Mouse (Mus musculus) small intestine, adult 2 months (tissue): ENCODE results near the gene Get4. TPM values are rescaled to one million over a fixed set of nuclear protein-coding genes. Genes with fewer than 3 reads are reported as not detected.

Source experiments
- H3K27ac ChIP-seq: fragments of 200-500 bp; 2 replicates; pipeline ENCODE4 v1.5.1; 2012; ENCODE audit warnings: low read depth, low read length, control low read depth, inconsistent platforms; ENCODE audit not compliant: insufficient read depth
- H3K27me3 ChIP-seq: fragments of 200-500 bp; 2 replicates; pipeline ENCODE4 v1.6.1; 2012; ENCODE audit warnings: mild to moderate bottlenecking, moderate library complexity, low read length, inconsistent platforms; ENCODE audit not compliant: control insufficient read depth, insufficient read depth
- H3K36me3 ChIP-seq: fragments of 200-500 bp; 2 replicates; pipeline ENCODE4 v1.6.1; 2012; ENCODE audit warnings: mild to moderate bottlenecking, low read length, control low read depth, inconsistent platforms; ENCODE audit not compliant: control insufficient read depth, insufficient read depth
- H3K4me1 ChIP-seq: fragments of 200-500 bp; 2 replicates; pipeline ENCODE4 v1.6.1; 2012; ENCODE audit warnings: low read length, inconsistent platforms, mixed read lengths; ENCODE audit not compliant: control insufficient read depth, insufficient read depth, insufficient read length
- H3K4me3 ChIP-seq: fragments of 200-500 bp; 2 replicates; pipeline ENCODE4 v1.5.1; 2012; ENCODE audit warnings: low read depth, mild to moderate bottlenecking, control low read depth, inconsistent platforms, low read length, moderate library complexity
- CTCF ChIP-seq: fragments of 200-500 bp; IDR thresholded peaks from 2 replicates; pipeline ENCODE4 v1.5.1; 2012; ENCODE audit warnings: low read depth, mild to moderate bottlenecking, control low read depth, inconsistent platforms, low read length, moderate library complexity, mixed read lengths; ENCODE audit not compliant: insufficient replicate concordance, insufficient read length; ENCODE audit errors: extremely low read depth
- POLR2A ChIP-seq: fragments of 200-500 bp; IDR thresholded peaks from 2 replicates; pipeline ENCODE4 v1.6.1; 2012; ENCODE audit warnings: low read depth, mild to moderate bottlenecking, control low read depth, inconsistent platforms, low read length, moderate library complexity
- WGBS: fragments of 180-500 bp; shearing (Covaris S2); methylation state at CpG from one replicate; pipeline ENCODE4 v1.1.7; 2018; 5-methylcytosine and 5-hydroxymethylcytosine counted together
- polyA plus RNA-seq: library from polyadenylated mRNA; depleted of rRNA; stranded (reverse); fragments of >200 nt; gene quantifications from 2 replicates; pipeline ENCODE4 v1.2.3, GENCODE M21; 2012

The Get4 gene
- polyA plus RNA-seq, 1 experiment: 240 TPM

DNA sequence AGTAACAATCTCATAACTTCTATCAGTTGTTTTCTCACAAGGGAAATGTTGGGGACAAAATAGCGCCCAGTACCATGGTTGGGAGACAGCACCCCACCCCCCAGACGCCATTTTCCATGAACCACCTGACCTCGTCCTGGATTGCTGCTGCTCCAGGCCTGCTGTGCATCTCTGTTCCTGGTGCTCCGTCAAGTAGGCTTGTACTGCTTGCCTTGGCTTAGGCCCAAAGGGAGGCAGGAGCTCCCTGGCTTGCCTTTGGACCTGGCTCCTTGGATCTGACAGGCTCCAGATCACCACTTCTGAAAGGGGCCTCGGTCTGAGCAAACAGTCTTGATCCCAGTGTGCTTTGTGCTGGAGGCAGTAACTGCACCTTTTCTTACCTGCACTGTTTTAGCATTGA, 7.7 kb downstream of the Get4 start:
- H3K4me1 ChIP-seq: peaks cover 9% of the 10 kb centered on the region; the same call in 1 of the 2 replicates
- no peak for TF ChIP-seq CTCF
- no peak for TF ChIP-seq POLR2A
- 33% methylated on average over 5 of the region's 5 CpGs for WGBS
- peaks cover 35% of the 10 kb centered on the region for H3K36me3 ChIP-seq
- H3K27ac ChIP-seq: no peak overlapping the region
- H3K4me3 ChIP-seq: no peak overlapping the region
- H3K27me3 ChIP-seq: no peaks in the 10 kb centered on the region

DNA sequence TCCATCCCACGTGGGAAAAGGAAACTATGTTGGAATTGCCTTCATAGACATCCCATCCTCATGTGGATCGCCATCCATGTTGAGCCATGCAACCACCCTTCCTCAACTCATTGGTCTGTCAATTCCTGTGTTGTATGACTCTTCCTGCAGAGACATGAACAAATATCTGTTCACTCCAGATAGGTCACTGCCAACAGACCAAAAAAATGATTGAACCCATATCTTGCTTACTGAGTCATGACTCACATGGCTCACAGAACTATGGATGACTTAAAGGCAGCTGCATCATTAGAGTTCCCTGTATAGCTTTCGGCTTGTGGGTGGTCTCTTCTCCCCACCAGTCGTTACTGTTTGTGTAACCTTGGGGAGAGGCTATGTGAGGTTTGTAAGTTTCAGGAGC, 9.3 kb downstream of the Get4 start:
- Histone ChIP-seq H3K4me3 (no peak overlapping the region), H3K36me3 (peaks cover 46% of the 10 kb centered on the region), H3K27me3 (no peaks in the 10 kb centered on the region), H3K4me1 (peaks cover 9% of the 10 kb centered on the region; the same call in 1 of the 2 replicates), H3K27ac (no peak overlapping the region)
- 86% methylated on average over 4 of the region's 4 CpGs for WGBS
- no peak for TF ChIP-seq CTCF
- TF ChIP-seq POLR2A: no peak

DNA sequence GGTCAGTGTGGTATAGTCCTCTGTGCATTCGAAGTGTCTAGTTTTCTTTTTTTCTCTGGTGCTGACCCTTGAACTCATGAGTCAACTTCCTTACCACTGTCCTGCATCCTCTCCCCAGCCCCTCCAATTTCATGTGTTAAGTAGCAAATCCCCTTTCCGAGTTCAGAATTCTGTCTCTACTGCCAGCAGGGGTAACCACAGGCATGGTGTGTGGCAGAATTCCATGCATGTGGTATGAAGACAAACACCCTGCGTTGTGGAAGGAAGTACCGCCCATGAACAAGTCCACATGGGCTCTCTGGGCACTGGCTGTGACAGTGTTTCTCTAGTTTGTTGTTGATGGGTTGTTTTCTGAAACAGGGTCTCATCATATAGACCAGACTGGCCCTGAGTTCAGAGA, 15.5 kb downstream of the Get4 start:
- H3K4me1 ChIP-seq: peaks cover 3% of the 10 kb centered on the region
- peaks cover 68% of the 10 kb centered on the region for H3K36me3 ChIP-seq
- no peak overlapping the region for H3K4me3 ChIP-seq
- TF ChIP-seq POLR2A: no peak
- no peak for TF ChIP-seq CTCF
- H3K27me3 ChIP-seq: no peaks in the 10 kb centered on the region
- WGBS: 75% methylated on average over 4 of the region's 4 CpGs
- H3K27ac ChIP-seq: no peak overlapping the region

DNA sequence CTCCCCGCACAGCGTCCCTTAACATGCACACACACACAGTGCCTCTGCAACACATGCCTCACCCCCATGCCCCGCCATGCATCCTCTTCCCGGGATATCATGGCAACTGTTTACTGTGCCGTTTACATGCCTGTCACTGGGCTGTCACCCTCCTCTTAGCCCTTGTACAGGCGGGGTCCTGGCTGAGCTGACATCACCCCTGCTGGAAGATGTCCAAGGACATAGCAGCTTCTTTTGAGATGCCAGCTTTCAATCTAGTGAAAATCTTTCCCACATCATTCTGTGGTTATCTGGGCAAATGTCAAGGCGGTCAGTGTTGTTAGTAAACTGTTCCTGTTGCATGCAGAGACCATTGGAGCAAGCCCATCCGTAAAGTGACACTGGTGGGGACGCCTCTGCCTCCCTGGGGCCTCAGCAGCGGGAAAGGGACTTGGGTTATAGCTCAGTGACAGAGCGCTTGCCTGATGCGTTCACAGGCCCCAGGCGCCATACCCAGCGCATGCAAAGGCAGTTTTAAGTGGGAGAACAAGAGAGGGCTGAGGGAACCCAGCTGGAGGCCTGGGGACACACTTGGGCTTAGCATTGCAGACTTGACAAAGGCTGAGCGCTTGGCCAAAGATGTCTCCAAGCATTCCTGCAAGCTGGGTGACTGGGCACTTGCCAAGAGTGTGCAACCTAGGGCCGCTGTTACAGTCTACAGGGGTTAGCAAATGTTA, 18.8 kb downstream of the Get4 start:
- WGBS: 77% methylated on average over 16 of the region's 16 CpGs
- no peak for TF ChIP-seq CTCF
- no peak for TF ChIP-seq POLR2A
- Histone ChIP-seq H3K27ac (peak overlapping the region; percentile 11; the same call in 1 of the 2 replicates), H3K27me3 (no peaks in the 10 kb centered on the region), H3K4me1 (peaks cover 3% of the 10 kb centered on the region), H3K36me3 (peaks cover 58% of the 10 kb centered on the region), H3K4me3 (no peak overlapping the region)

DNA sequence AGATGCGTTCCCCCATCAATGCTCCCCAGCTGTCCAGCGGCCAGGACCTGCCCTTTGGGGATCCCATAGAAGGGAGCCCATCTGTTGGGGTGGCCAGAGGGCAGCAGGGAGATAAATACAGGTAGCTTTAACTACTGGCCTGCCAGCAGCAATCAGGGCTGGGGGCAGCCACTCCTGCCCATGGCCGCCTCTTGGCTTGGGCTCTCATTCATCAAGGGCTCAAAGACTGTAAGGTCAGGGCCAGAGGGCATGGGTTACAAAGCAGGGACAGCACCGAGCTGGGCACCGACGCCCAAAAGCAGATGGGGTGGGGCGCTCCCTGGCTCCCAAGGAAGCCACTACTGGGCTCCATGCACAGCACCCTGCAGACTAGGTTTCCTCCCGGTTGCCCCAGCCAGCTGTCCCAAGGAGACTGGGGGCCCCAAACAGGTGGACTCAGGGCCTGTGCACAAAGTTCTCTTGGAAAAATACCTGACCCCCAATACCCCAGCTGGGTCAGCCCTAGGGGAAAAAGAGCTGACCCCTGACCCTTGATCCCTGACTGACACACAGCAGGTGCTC, 19.9 kb downstream of the Get4 start:
- no peak overlapping the region for H3K4me3 ChIP-seq
- WGBS: 57% methylated on average over 8 of the region's 8 CpGs
- H3K4me1 ChIP-seq: peaks cover 3% of the 10 kb centered on the region
- H3K27me3 ChIP-seq: no peaks in the 10 kb centered on the region
- TF ChIP-seq CTCF: no peak
- no peak for TF ChIP-seq POLR2A
- no peak overlapping the region for H3K27ac ChIP-seq
- peaks cover 52% of the 10 kb centered on the region for H3K36me3 ChIP-seq

DNA sequence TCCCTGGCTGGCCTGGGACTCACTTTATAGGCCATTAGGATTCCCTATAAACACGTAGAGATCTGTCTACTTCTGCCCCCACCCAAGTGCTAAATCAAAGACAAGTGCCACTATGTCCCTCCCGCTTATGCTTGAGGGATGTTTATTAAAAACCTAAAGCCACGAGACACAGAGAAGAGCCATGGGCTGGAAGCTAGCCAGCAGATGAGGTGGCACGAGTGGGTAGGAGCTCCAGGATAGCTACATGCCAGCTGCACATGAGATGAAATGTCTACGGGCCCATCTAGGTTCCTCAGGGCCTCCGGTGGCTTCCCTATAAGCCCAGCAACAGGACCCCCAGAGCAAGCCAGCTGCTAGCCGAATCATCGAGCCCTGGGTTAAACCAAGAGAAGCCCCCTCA, 25.2 kb downstream of the Get4 start:
- H3K4me3 ChIP-seq: no peak overlapping the region
- 82% methylated on average over 8 of the region's 8 CpGs for WGBS
- peaks cover 3% of the 10 kb centered on the region; the same call in 1 of the 2 replicates for H3K4me1 ChIP-seq
- no peak overlapping the region for H3K27ac ChIP-seq
- TF ChIP-seq POLR2A: no peak
- TF ChIP-seq CTCF: no peak
- no peaks in the 10 kb centered on the region for H3K27me3 ChIP-seq
- H3K36me3 ChIP-seq: peaks cover 49% of the 10 kb centered on the region

DNA sequence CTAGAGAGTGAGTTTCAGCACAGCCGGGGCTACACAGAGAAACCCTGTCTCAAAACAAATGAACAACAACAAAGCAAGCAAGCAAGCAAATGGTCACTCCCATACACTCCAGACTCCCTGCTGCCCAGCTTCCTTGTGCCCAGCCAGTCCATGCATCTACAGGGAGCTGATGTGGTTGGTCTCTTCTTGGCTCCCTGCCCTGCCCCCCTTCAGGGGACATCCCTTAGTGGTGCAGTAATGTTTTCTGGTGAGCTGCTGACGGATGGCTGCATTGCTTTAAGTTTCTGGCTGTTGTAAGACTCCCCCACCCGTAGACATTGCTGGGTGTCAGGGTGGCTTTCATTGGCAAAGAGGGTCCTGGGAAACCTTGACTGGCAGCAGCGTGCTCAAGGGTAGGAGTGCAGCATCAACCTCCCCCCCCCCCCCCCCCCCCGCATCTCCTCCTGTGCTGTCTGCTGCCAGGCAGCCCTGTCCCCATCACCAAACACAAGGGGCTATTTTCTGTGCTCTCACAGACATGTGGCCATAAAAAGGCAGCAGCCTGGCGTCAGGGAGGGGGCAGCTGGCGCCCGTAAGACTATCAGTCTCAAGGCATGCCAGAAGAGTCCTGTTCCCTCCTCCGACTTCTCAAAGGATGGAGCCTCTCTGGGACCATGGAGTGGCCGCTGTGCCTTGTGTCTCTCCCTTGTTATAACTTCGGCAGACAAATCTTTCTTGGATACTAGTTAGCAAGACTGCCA, 29.4 kb downstream of the Get4 start:
- Histone ChIP-seq H3K27me3 (no peaks in the 10 kb centered on the region), H3K4me1 (peaks cover 35% of the 10 kb centered on the region), H3K4me3 (no peak overlapping the region), H3K36me3 (peaks cover 36% of the 10 kb centered on the region), H3K27ac (no peak overlapping the region)
- TF ChIP-seq CTCF: no peak
- no peak for TF ChIP-seq POLR2A
- WGBS: 69% methylated on average over 11 of the region's 11 CpGs
